Mouse (Mus musculus) lung, postnatal 10 days (tissue): Measurements from ENCODE around the gene Fbrs.
"Not testable (repeated sequence)": the region's sequence is repeated elsewhere in the genome, so short reads cannot be mapped to it uniquely, and the experiment has no call there.

Experiments
- DNase-seq: peaks from one replicate; pipeline ENCODE4 v3.0.0; 2021

Fbrs gene

DNA sequence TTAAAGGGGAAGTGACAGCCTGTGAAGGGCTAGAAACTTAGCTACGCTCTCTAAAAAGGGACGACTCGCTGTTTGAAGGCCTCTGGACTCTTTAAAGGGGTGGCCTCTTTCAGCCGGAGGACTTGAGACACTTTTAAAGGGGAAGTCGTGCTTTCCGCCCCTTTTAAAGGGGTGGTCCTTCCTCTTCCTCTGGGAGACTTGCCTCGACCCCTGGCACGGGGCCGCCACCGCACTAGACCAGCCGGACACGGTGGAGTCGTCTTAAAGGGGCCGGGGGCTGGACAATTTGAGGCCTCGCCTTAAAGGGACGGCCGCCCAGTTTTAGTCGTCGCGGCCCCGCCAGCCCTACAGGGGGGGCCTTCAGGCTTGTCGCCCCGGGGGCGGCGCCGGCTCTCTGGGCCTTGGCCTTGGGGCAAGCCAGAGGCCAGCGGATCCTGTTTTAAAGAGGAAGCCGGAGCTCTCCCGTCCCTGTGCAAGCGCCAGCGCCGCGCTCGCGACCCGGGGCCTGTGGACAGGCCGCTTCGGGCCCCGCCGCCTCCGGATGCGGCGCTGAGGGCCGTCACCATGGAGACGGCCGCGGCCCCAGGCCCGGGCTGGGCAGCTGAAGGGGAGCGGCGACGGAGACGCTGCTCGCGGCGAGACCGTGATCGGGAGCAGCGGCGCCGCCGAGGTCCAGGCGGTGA is at the start of gene Fbrs:
TSS of gene Fbrs (plus strand) at position 565 of the 683 bp plus-strand sequence.
- DNase-seq, result peak; percentile 99

DNA sequence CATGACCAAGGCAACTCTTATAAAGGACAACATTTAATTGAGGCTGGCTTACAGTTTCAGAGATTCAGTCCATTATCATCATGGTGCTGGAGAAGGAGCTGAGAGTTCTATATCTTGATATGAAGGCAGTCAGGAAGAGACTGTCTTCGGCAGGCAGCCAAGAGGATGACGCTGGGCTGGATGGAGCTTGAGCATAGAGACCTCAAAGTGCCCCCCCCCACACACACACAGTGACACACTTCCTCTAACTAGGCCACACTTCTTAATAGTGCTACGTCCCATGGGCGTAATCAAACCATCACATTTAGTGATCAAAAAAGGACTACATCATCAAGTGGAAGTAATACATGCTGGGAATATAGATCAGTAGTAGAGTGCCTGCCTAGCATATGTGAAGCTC is 43.8 kb upstream of the Fbrs start:
- no peak for DNase-seq

DNA sequence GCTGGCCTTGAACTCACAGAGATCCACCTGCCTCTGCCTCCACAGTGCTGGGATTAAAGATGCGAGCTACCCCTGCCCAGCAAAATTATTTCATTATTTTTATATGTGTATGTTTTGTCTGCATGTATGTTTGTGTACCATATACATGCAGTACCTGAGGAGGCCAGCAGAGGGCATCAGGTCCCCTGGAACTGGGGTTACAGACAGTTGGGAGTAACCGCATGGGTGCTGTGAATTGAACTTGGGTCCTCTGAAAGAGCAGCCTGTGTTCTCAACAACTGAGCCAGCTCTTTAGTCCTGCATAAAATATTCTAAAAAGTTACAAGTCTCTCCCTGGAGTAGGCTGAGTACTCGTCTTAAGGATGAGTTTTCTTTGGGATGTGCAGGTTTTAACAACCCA is 41.3 kb upstream of the Fbrs start:
- peak; percentile 19 for DNase-seq

DNA sequence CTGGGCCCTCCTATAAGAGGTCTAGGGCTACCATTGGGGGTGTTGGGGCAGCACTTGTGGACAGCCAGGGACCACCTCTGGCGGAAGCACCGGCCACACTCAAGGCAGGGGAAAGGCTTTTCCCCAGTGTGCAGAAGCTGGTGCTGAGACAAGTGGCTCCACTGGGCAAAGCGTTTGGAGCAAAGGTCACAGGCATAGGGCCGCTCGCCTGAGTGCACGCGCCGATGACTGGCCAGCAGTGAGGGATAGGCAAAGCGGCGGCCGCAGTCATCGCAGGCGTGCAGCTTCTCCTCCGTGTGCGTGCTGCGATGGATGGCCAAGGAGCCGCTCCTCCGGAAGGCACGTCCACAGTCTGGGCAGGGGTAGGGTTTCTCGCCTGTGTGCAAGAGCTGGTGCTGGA is 35.0 kb upstream of the Fbrs start:
- DNase-seq, result no peak

DNA sequence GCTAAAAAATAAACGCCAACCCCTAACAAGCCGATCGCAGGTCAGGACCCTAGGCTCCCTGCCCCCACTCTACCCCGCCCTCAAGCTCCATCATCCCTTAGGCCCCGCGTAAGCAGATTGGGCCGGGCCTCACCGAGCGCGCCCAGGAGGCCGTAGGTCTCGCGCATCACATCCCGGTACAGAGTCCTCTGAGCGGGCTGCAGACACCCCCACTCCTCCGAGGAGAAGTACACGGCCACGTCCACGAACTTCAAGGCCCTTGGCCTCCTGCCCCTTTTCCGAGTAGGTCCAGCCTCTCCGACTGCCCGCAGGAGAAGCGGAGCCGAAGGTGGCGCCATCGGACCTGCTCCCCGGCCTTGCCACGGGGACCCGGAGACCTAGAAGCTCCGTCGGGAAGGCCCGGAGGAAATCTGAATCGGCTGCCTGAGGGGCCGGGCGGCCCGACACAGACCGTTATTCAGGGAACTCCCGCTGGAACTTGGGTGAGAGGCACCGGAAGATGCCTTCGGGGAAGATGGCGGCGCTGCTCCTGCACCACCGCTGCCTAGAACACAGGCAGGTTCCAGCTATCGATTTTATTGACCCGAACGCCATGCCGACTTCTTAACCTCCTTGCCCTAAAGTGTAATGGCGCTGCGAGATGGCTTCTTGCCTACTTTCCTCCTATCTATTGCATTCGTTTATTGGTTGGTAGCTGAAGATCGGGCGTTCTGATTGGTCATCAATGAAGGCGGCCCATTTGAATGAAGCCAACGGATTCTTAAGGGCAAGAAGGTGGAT is 30.3 kb upstream of the Fbrs start, which contains the start of gene Zfp689:
TSS of gene Zfp689 (minus strand) at position 638 of the 780 bp plus-strand sequence.
- peak; percentile 97 for DNase-seq

DNA sequence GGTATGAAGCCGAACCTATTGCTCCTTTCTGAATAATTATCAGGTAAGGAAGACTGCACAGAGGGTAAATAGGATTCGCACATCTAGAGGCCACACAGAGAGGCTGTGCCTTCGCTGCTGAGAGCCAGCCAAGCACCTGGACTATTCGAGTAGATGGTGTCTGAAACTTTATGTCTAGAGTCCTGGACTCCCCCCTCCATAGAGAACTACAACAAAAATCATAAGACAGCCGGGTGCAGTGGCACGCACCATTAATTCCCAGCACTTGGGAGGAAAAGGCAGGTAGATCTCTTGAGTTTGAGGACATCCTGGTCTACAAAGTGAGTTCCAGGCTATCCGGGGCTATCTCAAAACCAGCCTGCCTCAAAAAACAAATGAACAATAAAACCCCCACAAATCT is 29.0 kb upstream of the Fbrs start:
- no peak for DNase-seq

DNA sequence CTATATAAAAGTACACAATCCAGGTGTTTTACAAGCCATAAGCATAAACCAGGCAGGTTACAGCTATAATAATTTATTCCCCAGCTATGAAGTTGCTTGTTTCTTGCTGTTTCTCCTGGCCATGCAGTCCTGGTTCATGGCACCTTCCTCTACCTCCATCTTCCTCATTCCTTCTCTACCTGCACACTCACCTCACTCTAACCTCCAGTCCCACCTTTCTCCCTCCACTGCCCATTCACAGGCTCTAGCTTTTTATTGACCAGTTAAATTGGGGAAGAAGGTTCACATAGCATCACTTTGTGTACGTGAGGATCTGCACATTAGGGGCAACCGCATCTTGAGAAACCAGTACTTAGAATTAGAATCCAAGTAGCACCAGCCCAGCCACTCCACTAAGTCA is 25.9 kb upstream of the Fbrs start:
- no peak for DNase-seq

DNA sequence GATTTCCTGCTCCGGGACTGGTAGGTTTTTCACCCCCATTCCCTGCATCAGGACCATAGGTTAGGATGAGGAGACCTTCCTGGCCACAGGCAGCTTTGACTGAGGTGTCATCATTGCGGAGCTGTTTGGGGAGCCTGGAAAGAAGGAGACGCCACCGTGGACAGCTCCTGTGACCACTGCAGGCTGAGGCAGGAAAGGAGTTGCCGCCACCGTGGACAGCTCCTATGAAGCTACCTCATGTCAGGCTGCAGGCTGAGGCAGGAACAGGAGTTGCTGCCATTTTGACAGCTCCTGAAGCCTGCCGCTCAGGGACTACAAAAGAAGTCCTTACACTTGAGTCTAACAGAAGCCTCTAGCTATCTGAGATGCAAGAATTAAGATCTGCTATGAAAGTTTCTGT is 24.1 kb upstream of the Fbrs start:
- DNase-seq, result no peak

DNA sequence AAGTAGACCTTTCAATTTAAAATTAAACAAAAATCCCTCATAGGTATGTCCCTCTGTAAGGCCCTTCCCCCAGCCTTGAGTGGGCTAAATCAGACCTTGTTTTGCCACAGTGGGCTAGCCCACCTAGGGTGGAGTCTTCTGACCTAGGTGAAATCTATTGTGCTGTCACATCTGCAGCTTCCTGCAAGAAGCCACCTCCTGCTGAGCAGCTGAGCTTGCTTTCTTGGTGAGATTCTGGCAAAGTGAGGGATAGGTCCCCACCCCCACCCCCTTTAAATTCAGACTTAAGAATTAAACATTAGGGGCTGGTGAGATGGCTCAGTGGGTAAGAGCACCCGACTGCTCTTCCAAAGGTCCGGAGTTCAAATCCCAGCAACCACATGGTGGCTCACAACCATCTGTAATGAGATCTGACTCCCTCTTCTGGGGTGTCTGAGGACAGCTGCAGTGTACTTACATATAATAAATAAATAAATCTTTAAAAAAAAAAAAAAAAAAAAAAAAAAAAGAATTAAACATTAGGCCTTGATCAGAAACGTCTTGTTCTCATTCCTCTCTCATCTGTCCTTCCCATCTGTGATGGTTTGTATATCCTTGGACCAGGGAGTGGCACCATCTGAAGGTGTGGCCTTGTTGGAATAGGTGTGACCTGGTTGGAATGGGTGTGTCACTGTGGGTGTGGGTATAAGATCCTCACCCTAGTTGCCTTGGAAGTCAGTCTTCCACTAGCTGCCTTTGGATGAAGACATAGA is 20.5 kb upstream of the Fbrs start:
- DNase-seq, result not testable (repeated sequence)

DNA sequence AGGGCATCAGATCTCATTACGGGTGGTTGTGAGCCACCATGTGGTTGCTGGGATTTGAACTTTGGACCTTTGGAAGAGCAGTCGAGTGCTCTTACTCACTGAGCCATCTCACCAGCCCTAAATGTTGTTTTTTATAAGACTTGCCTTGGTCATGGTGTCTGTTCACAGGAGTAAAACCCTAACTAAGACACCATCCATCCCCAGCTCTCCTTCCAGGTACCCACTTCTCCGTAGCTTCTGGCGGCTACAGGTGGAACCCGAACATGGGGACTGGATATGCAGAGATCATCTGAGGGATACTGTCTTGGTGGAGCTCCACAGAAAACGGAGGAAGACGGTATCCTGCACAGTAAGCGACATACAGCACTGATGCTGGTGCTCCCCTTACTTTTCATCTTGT is 19.7 kb upstream of the Fbrs start, which contains the start of gene Prr14:
TSS of gene Prr14 (plus strand) at position 301 of the 400 bp plus-strand sequence.
- DNase-seq, result not testable (repeated sequence)

DNA sequence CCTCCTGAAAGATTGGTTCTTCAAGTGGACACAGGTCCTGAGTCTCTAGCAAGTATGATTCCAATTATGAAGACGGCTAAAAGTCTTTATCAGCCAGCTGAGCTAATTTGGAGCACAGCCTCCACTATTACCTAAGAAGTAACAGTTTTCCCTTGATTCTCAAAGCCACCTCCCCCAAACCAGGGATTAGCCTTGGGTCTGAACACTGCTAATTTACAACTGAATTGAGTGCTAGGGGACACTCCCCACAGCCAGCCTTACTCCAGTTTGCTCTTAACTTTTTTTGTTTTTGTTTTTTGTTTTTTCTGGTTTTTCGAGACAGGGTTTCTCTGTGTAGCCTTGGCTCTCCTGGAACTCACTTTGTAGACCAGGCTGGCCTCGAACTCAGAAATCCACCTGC is 13.8 kb upstream of the Fbrs start:
- DNase-seq, result no peak

DNA sequence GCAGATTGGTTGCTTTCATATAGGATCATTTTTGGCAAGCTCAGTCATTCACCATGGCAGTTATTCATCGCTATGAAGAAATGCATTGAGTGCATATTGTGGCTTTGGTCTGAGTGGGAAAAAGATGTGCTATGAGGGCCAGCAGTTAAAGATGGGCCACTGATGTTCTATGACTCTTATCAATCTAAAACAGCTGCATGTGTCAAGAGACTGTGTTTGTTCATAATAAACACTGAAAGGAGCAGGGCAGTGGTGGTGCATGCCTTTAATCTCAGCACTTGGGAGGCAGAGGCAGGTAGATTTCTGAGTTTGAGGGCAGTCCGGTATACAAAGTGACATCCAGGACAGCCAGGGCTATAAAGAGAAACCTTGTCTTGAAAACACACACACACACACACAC is 13.3 kb upstream of the Fbrs start:
- DNase-seq, result not testable (repeated sequence)

DNA sequence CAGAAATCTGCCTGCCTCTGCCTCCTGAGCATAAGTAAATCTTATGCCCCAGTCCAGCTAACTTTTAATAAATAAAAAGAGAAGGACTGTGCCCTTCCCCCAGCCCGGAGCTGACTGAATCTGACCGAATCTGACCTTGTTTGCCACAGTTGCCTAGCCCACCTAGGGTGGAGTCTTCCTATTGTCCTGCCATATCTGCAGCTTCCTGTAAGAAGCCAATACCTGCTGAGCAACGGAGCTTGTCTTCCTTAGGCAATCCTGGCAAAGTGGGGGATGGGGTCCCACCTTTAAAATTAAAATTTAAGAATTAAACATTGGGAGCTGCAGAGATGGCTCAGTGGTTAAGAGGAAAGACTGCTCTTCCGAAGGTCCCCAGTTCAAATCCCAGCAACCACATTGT is 12.4 kb upstream of the Fbrs start:
- no peak for DNase-seq

DNA sequence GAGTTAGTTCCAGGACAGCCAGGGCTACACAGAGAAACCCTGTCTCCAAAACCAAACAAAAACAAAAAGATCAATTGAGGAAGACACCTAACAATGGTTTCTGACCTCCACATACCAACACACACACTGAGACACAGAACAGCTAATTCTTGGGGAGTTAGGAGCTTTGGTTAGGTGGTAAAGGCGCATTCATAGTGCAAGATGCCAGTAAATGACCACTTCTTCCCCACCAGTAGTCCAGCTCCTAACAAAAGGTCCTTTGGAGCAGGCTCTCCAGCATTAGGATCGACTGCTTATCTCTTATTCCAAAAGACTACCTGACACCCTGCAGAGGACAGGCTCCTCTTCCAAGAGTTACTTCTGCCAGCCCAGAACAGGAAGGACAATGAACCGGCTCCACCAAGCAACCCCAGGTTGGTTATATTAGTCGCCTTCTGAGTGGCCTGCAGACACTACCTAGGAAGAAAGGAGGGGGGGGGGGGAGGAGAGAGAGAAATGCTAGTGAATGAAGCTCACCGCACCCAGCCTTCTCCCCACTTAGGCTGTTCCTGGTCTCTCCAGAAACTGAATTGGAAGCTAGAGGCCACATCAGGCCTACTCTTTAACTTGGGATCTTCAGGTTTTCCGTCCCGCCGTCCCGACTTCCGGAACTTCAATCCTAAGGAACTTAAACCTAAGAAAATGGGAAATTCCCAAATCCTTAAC is 8.8 kb upstream of the Fbrs start:
- peak; percentile 24 for DNase-seq

DNA sequence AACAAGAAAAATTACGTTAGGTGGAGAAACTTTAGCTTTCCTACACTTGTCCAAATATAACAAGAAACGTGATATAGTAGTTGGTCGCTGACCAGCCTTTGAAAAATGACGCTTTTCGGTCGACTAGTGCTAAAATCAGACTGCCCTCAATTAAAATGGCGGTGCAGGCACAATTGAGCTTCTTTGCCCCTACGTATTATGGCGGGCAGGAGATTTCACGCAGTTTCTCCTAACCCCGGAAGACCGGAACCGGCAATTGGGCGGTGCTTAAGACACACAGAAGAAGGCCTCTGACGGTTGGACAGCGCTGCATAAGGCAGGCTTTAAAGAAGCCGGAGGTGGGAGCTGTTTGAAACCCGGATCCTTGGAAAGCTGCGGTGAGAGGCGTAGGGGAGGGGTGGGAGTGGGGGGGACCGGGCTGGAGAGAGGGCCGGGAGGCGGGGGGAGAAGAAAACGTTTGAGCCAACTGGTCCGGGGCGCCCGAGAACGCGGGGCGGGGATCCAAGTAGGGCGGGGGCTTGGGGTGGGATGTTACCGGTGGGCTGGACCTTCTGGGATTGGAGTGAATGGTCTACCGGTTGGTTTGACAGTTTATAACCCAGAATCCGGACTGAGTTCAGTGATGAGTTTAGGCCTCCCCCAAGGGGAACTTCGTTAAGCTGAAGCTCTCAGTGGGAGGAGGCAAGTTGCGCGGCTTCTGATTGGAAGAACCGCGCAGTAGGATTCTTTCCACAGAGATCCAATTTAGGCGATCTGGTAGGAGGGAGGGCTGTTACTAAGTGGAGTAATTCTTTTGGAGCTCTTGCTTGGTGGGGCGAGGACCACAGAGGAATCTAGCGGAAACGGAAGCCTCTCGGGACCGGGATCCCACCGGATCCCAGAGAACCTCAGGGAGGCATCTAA is 8.0 kb upstream of the Fbrs start:
- peak; percentile 96 for DNase-seq

DNA sequence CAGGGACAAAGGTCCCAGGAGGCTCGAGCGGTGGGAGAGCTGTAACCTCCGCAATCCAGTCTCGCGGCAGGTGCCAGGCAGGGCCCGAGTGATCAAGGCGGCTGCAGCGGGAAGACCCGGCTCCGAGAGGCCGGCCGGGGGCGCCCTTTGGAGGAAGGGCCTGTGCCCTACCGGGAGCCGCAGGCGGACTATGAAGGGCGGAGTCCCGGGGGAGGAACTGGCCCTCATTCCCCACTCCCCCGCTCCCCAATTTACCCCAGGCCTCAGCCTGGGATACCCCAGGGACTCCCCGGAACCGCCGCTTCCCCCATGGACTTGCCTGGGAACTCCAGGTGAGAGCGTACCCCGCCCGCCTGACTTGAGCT is 7.4 kb upstream of the Fbrs start:
- no peak for DNase-seq

DNA sequence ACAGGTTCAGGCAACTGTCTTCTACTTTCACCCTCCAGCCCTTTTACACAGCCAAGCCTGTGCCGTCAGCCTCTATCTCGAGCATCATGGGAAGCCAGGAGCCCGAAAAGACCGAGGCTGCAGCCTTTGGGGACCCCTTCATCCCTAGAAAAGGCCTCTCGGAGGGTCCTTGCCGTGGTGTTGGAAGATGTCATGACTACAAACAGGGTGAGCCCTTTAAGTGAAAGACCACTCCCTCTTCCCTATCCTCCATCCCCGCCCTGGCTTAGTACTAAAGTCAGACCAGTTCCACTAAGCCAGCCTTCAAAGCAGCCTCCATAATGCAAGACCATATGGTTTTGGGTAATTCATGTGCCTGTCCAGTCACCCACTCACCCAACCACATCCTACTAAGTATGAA is 6.9 kb upstream of the Fbrs start:
- no peak for DNase-seq

DNA sequence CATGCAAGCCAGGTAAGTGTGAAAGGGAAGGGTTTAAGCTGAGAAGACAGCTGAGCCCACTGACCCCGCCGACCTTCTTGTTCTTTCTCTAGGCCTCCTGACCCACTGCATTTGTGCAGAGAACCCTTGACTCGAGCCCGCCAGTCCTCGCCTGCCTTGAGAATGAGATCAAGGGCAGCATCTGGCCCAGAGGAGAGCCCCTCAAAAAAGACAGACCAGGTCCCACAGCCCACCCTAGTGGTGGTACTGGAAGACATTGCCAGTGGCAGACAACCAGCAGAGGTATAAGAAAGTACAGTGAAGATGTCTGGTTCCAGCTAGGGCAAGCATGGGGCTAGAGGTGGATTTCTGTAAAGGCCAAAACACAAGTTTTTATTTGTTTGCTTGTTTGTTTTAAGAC is 5.3 kb upstream of the Fbrs start:
- peak; percentile 29 for DNase-seq

DNA sequence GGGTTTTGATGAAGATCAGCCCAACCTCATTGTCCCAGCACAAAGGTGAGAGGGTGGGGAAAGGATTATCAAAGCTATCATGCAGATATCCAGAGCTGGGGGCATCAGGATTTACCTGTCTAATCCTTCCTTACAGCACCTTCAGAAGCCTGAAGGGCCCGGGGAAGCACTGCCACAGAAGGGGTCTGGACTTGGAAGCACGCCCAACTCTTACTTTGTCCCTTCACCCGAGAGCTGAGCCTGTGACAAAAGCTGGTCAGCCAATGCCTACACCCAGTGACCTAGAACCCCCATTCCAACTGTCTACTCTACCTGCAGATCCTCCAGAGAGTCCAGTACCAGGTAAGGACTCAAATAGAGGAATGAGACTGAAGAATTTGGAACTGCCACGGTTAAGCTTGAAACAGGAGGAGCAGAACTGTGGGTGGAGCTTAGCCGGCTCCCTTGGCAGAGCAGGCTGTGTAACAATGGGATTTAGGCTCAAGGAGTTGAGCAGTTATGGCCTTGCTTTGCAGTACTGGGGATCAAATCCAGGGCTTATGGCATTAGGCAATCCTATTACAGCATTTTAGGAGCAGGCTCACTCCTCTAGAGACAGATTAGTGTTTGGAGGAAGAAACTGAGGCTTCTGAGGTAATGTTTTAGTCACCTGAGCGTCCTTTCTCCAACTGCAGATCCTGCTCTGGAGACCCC is 4.5 kb upstream of the Fbrs start:
- no peak for DNase-seq

DNA sequence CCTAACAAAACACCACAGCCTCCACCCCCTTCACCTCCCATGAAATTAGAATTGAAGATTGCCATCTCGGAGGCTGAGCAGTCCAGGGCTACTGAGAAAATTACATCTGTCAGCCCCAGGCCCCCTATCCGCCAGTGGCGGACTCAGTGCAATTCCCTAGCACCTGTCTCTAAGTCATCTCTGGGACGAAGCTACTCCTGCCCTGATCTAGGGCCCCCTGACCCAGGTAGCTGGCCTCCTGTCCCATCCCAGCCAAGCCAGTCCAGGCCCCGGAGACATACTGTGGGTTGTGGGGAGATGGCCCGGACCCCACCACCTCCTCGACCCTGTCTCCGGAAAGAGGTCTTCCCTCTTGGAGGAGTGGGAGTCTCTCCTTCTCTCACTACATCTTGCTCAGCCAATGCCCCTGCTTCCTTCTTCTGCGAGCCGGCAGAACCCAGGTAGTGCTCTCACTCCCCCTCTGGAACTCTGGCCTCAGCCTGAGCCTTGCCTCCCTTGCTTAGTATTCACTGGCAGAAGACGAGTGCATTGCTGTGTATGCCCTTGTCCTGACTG is 3.7 kb upstream of the Fbrs start:
- DNase-seq, result no peak

DNA sequence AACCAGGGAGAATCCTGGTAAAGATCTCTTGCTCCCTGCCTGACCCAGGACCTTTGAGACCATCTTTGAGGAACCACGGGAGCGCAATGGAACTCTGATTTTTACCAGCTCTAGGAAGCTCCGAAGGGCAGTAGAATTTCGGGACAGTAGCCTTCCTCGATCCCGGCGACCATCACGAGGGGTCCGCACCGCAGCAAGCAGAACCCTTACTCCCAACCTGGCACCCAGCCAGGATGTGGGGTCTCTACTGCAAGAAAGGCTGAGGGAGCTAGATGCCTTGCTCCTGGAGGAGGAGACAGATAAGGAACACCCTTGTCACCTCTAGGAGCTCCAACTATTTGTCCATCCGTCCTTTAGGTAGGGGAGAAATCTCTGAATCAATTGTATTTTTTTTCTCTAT is 2.7 kb upstream of the Fbrs start:
- DNase-seq, result peak; percentile 19
